Mouse (Mus musculus): ENCODE results near the gene Smyd4.

DNA sequence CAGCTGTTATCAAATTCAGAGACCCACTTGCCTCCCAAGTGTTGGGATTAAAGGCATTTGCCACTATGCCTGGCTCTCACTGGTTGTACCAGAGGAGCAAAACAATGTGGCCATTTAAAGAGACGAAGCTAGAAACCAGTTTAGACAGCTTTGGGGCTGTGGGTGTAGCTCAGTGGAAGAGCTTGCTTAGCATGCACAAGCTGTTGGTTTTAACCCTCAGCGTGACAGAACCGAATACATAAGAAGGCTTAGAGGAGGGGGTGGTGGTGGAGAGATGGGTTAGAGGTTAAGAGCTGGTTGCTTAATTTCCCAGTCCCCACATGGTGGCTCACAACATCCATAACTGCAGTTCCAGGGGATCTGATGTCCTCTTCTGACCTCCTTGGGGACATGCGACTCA is 39.6 kb upstream of the Smyd4 start:
- no peak for TF ChIP-seq CTCF (IDR thresholded peaks at IDR 0.05; ENCODE audit: extremely low read depth, insufficient read depth, insufficient read length, insufficient replicate concordance)
- no peak for TF ChIP-seq POLR2A (IDR thresholded peaks at IDR 0.05; ENCODE audit: low read depth, low read length)
